Mouse (Mus musculus): ENCODE results near the gene E2f3.

E2f3 gene

DNA sequence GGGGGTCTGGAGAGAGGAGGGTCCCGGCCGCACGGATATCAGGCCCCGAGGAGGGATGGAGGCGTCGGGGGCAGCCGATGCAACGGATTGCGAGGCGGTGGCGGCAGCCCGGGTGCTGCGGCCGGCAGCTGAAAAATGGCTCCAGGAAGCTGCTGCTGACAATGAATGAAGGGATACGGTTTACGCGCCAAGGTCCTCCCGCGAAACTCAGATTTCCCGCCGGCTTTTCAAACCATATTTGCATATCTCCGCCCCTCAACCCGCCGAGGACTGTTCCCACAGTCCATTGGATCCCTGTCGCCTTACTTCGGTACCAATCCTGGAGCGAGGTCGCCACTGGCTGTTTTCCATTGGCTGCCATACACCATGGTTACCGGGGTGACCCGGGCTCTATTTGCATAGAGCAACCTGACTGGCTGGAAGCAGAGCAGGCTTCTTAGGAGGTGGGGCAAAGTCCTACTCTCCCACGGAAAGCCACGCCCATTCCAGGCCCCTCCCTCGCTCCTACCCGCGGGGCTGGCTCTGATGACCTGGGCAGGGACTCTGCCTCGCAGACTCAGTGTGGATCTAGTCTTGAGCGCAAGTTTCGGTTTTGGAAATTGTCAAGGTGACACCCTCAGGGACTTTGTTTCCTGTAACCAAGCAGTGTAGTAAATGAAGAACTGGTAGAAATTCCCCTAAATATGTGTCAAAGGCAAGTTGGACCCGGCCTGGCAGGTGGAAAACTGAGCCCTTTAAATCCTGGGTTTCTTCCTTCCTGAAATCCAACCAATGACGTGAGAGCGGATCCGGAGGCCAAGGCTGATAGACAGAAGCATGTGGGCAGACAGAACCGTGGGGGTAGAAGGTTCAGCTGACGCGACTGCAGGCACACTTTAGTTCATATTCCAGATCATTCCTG lies at the start of gene E2f3:
Gene E2f3, minus strand, starts transcription at position 209 of the 901 bp plus-strand sequence.
- peak; percentile 100 for DNase-seq (ENCODE audit: low spot score)

DNA sequence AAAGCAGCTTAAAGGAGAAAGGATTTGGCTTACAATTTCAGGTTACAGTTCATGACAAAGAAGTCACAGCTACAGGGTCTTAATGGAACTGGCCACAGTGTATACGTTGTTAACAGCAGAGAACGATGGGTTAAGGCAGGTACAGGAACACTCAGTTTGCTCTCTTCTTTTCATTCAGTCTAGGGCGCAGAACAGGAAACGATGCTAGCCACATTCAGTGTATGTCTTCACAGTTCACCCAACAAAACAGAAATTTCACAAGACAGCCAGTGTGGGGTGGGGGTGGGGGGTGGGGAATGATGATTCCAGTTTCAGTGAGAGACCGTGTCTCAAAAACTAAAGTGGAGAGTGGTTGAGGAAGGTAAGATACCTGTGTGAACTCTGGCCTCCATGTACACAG lies 48.7 kb upstream of the E2f3 start:
- no peak for DNase-seq (ENCODE audit: low spot score)

DNA sequence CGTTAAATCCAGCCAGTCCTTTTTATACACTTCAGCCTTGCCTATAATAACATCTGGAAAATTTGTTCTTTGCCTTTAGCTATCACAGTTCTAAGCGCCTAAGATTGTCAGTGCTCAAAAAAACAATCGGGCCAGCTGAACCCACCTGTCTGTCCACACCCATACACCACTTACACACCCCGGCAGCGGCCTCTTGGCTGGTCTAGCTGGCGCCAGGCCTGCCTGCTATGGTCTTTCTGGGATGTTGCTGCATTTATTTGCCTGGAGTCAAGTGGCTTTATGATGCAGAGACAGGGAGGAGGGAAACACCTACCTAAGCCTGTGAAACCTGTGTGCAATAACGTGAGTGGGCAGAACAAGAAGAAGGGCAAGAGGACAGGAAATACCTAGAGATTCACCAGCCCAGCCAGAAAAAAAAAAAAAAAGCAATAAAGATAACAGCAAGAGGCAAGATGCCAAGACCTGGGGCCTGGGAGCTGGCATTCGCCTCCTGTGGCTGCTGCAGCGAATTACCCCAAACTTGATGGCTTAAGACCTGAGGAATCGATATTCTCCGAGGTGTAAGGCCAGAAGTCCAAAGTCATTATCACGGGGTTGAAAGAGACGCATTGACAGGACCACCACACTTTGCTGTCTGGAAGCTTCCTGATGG lies 45.9 kb upstream of the E2f3 start:
- DNase-seq (ENCODE audit: low spot score): no peak

DNA sequence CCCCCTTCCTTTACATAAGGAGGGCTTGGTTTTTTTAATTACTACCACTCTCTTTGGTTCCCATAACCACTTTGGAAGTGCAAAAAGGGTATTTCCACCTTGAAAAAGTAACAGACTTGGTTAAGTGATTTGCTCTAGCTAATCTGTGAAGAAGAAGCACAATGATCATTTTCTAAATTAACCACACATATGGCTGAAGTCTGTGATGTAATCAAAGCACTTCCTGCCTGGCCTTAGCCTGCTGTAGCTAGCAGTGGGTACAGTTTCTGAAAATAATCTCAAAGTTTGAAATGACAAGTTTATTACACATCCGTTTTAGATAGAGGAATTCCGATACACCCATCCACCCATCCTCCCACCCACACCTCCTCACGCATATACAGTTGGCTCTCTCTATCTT lies 42.0 kb upstream of the E2f3 start:
- no peak for DNase-seq (ENCODE audit: low spot score)

DNA sequence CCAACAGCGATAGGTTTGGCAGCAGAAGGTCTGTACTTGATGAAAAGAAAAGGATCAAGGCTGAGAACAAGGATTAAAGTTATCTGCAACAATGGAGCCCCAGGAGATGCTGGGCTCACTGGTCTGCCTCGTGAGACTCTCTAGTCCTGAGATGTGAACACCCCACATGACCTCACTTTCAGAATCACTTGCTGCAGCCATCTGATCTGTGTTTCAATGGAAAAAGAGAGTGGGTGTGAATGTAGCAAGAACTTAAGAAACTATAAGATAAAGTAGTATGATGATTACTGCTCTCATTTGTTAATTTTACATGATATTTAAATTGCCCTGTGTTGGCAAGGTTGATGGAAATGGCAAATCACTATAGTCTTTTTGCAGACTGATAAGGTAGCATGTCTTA lies 36.6 kb upstream of the E2f3 start:
- no peak for DNase-seq (ENCODE audit: low spot score)

DNA sequence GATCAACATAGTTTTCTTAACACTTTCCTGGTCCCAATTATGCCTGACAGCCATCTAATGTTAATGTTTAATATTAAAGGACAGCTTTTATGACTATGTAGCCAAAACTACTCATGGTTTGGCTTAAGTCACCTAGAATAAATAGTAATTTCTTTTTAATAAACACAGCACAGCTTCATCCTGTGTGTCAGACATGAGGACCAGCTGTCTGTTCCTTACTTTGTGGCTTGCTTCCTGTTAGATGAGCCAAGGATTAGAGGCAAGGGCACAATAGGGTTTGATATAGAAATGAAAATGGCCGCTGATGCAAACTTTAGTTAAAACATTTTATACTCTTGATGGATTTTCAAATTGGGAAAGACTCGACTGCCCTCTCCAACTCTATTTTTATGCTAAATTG lies 32.7 kb upstream of the E2f3 start:
- no peak for DNase-seq (ENCODE audit: low spot score)

DNA sequence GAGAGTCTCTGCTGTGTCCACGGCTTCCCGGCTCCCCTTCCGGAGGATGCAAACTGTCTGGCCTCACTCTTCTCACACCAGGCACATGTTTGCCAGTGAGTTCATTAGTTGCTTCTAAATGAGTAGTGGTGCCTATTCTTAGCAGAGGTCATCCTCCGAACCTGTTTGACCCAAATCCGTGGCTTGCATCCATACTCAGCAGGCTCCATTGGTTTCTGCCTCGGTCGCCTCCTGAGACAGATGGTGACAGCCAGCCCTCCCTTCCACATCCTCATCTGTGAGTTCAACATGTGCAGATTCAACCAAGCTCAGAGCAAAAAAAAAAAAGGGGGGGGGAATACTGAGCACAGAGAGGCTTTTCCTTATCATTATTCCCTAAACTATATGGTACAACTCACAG lies 31.7 kb upstream of the E2f3 start:
- no peak for DNase-seq (ENCODE audit: low spot score)

DNA sequence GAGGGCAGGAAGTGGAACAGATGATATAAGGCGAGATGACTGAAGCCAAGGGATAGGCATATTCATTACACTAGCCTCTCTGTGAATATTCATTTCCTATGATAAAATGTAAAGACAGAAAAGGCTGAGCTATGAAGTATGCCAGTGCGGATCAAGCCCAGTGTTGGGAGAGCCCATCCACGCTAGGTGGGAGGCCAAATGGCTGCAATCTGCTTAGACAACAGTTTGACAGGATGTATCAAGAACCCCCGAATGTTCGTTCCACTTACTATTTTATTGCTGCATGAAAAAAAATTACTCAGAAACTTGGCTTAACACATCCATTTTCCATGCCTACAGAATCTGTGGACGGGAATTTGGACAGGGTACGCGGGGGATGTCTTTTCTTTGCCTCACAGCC lies 28.7 kb upstream of the E2f3 start:
- no peak for DNase-seq (ENCODE audit: low spot score)

DNA sequence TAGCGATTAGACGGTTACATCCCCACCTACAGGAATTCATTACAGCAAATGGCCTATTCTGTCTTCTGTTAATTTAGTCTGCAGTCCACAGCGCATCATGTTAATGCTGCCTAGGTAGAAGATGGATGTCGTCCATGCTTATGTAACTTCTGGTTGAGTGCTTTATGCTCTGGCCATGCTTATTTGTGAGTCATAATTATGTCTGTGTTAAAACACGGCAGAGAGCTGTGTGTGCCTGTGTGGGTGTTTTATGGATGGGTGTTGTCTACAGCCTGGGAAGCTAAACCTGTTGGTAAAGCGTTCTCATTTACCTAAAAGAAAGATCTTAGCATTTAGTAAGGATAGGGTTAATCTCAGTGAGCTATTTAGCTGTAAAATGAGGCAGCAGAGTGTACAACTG lies 26.4 kb upstream of the E2f3 start:
- no peak for DNase-seq (ENCODE audit: low spot score)

DNA sequence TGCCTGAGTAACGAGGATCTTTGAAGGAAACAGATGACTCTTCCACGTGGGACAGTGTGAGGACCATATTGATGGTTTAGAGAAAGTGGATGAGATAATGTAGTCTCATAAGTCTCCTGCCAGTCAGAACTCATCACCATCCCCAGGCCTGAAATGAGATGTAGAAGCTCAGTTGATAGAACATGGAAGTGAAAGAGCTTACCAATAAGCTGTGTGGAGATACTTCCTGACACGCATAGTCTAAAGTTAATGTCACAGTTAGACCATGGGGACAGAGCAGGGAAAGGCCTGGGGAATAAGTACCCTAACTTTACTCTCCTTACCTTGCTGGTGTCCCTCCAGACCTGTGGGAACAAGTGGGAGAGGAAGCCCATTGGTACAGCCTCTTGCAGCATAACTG lies 22.9 kb upstream of the E2f3 start:
- no peak for DNase-seq (ENCODE audit: low spot score)

DNA sequence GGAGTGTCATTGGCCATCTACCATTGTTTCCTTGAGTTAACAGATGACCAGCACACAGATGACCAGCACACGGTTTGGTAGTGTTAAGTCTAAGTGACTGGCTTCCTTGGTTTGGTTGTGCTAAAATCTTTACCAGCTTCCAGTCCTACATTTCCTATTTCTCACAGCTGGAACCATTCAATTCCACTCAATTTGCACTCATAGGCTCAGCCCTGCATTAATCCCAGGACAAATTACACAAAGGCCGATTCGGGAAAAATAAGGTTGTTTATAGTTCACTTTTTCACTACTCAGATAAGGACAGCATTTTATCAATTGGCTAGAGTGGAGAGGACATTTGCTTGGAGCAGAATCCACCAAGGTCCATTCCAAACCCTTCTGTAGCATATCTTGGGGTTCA lies 19.6 kb upstream of the E2f3 start:
- no peak for DNase-seq (ENCODE audit: low spot score)

DNA sequence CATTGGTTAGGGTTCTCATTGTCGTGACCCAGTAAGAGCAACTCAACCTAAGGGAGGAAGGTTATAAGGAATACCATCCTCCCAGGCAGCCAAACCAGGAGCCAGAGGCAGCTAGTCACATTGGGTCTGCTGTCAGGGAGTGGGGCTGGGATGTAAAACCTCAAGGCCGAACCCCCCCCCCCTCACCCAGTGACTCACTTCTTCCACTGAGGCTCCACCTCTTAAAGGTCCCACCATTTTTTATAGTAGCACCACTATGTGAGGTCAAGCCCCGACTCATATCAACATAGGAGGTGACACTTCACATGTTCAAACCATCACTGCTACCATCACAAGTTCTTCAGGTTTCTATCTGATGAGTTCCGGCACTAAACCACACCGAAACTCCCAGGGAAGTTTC lies 19.0 kb upstream of the E2f3 start:
- DNase-seq (ENCODE audit: low spot score): no peak

DNA sequence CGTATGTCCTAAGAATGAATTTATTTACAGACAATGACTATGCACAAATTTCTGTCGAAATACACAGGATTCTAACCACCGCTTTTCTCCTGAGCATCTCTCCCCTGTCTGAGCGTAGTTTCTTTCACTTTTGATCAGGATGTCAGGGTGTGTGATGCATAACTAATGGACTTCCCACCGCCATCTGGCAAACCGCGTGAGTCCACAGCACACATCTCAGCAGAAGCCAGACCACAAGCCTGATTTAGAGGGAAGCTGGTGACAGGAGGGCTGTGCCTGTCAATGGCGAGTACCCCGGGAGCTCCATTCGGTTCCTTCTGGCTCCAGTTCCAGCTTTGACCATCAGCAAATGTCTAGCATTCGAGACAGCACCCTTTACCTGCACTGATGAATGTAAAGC lies 17.3 kb upstream of the E2f3 start:
- DNase-seq (ENCODE audit: low spot score): no peak

DNA sequence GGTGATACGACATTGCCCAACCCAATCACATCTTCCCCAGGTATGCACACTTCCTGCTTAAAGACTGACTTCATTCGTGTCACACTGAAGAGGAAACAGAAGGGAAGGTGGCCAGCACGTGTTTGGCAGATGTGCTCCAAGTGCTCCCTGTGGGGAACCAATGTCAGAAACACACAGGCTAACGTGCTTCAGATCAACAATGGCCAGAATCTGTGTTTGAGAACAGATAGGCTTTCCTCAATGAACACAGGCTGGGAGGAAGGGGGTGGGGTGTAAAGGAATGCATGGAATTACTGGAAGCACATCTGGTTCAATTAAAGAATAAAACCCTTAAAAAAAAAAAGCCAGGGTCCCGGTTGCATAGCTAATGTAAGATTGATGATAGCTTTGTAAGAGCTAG lies 15.2 kb upstream of the E2f3 start:
- no peak for DNase-seq (ENCODE audit: low spot score)

DNA sequence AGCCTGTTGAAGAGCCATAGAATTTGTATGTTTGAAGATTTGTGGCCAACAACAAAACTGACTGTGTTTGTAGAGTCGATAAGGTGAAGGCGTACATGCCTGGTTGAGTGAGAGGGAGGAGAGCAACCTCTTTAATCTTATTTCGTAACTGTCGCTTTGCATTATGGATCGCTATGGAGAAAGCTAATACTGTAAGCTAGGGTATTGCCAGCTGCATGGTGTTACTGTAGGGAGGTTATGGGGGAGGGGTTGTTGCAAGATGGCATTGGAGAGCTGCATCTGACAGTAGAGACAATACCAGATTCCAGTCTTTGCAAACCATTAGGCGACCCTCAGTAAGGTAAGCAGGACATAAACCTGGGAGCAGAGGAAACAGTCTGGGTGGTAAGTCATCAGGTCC lies 2.1 kb upstream of the E2f3 start:
- DNase-seq (ENCODE audit: low spot score): no peak

DNA sequence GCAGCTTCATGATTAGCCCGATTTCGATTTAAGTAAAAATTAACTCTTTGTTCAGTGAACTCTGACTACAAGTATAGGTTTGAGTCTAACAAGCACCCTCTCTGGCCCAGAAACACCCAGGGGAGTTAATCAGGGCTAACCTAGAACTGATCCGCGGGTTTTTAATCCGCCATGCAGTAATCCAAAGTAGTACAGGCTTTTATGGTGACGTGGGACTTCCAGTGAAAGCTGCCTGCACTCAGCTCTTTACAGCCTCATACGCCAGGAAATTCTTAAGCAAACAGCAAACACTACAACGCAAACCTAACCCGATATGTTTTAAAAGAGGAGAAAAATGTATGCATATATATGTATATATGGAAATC lies 875 bp upstream of the E2f3 start:
- DNase-seq (ENCODE audit: low spot score): no peak

DNA sequence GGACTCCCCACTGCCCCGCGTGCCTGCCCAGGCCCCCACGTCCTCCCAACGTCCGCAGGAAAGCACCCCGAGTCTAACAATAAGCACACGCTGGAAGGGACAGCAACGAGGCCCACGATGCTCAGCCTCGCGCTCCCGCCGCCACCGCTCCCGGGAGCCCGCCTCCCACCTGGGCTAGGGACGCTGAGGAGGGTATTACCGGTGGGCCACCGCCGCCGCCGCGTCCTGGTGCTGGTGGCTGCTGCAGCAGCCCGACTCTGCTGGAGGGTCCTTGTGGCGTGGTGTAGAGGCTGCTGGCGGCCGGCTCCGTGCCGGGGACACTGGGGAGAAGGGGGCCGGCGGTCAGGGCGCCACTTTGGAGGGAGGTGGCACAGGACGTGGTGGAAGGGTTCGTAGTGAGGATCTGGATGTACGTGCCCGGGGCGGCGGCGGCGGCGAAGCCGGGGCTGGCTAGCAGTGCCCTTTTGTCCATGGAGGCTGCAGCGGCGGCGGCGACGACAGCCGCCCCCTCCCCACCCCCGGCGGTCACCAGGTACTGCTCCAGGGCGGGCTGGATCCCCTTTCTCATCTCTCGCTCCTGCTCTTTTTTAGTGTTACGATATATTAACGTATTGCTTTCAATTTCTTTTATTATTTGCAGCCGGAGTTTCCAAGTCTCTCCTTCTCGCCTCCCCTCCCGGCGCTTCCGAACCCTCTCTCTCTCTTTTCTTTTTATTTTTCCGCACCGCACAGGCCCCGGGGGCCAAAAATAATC lies 585 bp downstream of the E2f3 start:
- peak; percentile 66 for DNase-seq (ENCODE audit: low spot score)

DNA sequence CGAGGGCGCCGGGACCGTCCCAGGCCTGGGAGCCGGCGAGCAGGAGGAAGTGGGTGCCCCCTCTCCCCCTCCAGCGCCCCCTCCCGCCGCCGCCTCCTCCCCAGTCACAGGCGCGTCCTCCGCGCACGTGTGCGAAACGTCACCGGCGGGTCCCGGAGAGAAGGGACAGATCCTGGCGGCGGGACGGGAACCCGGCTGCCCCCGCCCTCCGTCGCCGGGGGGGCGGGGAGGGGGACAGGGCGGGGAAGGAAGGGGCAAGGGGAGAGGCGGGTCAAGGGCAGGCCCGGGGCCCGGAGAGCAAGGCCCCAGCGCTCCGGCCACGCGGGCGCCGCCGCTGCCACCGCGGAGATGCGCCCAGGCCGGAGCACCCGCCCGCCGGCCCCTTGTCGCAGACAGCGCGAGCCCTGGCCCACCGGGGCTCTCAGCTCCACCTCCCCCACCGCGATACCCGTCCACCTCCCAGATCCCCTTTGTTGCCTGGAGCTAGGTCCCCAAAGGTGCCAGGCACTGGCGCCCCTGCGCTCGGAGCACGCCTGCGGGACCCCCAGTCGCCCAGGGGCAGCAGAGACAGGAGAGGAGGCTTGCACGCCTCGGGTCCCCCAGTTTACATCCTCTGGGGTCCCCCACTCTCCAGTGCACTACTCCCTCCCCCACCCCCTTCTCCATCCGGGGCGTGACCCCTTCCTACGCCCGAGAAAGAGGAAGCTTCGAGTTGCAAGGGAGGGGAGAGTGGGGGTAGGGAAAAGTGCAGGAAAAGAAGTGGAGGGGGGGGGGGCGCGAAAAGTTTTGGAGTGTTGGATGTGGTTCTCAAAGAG lies 1.4 kb downstream of the E2f3 start:
- DNase-seq (ENCODE audit: low spot score): peak; percentile 81

DNA sequence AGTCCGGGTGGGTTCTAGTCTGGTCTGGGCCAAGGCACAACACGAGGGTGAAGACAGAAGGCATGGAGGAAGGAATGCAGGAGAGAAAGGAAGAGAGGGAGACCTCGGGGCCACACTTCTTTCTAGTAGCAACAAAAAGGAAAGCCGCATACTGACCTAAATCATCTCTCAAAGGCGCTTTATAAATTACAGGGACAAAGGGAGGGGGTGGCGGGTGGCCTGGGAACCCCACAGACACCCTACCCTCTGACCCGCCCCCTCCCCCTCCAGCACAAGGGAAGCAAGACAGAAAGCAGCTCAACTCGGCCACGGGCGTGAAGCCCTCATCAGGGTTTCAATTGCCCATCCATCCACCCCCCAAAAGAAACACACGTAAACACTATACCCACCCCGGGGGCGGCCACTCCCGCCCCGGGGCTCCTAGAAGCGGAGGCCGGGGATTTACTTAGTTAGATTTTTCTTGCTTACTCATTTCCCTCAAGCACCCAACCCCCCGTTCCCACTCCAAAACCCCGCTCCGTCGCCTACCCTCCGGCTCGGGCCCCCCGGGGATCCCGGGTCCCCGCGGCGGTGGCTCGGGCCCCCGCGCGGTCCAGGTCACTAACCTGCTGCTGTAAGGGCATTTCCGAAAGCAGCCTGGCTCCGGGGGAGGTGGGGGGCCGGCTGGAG lies 2.2 kb downstream of the E2f3 start:
- peak; percentile 15 for DNase-seq (ENCODE audit: low spot score)

DNA sequence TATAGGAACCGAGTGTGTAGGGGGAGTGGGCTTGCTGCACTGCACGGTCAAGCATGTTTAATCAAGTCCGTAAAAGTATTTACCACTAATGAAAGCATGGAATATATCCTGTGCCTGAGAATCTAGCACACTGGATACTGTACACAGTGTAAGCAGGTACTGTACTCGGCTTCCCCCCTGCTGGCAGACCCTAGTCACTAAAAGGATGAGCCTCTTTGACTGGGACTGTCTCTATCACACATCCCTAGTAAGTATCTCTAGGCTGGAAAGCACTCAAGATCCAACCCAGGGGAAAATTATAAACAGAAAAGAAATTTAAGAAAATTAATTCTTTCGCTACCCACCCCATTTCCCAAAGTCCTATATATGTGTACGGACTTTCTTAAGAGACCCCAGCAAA lies 2.8 kb downstream of the E2f3 start:
- no peak for DNase-seq (ENCODE audit: low spot score)

DNA sequence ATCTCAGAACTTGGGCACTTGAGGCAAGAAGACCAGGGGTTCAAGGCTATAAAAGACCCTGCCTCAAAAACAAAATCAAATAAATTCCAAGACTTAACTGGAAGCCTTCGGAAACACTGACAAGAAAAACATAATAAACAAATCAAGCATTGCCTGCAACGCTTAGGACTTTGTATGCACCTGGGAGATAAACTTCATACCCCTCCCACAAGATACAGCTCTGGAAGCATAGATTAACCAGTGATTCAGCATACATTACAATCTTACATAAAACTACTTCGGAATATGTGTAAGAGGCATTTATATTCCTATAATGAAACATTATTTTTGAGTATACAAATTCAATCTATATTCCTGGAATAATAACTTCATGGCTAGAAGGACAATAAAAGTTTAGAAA lies 3.5 kb downstream of the E2f3 start:
- DNase-seq (ENCODE audit: low spot score): no peak

DNA sequence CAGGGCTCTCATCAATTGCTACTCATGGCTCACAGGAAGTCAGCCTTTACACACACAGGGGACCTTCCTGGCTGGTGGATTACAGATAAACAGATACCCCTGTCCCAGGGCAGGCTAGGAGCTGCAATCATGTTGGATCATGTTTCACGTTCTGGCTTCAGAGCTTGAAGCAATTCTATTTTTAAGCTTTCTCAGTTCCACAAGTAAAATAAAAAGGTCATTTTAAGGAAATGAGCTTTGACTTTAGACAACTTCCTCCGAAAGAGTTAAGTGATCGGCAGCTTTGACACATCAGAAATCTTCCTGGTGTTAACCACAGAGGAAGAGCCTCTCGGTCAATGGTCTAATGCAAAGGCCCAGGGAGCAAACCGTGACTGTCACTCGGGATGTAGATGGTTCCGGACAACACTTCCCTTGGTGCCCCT lies 6.7 kb downstream of the E2f3 start:
- no peak for DNase-seq (ENCODE audit: low spot score)
